Mouse (Mus musculus) adrenal gland, postnatal 36 days (tissue): Measurements from ENCODE around the gene Tspoap1. TPM values are rescaled to one million over a fixed set of nuclear protein-coding genes. Genes with fewer than 3 reads are reported as not detected.

Source experiments
- DNase-seq, 2 experiments: peaks; one replicate each; pipeline ENCODE4 v3.0.0; 2021; ENCODE audit warnings: mixed read lengths in 1 of 2
- long read RNA-seq, 2 experiments: library from polyadenylated mRNA; stranded (forward); transcript quantifications; one replicate each; pipeline ENCODE4 v2.0.0; 2021; ENCODE audit warnings: borderline sequencing depth in 2 of 2
- total RNA-seq, 2 experiments: library from RNA; stranded (reverse); gene quantifications; 2 replicates each; pipeline ENCODE4 v1.2.3; 2021

Gene Tspoap1
- 1 to 10 TPM; 3.5 to 5.0 TPM for total RNA-seq
- long read RNA-seq, experiment 1, partial matches to known transcripts, result 0 of 2 reads
- long read RNA-seq, experiment 1, other reads (novel, unspliced or antisense), result 1 of 2 reads
- long read RNA-seq, experiment 2, result 0 reads

DNA sequence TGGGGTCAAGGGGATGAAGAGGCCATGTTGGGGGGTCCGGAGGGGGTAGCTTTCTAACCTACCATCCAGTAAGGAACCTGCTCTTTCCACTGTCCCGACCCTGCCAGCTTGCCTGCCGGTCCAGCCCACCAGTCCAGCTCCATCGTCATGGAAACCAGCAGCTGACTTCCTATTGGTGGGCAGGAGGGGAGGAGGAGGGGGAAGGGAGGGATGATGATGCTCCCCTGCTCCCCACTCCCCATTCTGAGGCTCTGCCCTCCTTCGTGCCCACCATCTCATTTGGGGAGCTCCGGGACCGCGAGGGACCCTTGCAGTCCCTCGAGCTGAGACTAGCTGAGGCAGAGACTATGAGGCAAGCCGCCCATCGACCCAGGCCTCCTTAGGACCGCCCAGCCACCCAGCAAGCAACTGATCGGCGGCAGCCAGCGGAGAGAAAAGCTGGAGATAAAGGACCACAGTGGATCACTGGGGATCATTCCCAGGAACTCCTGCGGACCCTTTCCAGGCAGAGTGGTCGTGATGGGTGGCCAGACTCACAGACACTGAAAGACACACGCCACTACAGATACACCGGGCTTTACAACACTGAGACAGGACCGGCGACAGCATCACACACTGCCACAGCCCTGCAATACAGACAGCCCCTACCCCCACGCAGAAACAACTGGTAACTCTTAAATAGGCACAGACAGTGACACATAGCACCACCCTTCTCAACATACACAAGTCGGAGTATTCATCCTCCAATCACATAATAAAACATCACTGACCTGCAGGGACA is at the start of gene Tspoap1:
Gene Tspoap1, plus strand, starts transcription at position 241 of the 781 bp plus-strand sequence.
- DNase-seq, result no peak

- no peak for DNase-seq
Observed at GRCm38 (mm10) chr11:87712188-87712587, 48.2 kb upstream of the Tspoap1 start.

DNA sequence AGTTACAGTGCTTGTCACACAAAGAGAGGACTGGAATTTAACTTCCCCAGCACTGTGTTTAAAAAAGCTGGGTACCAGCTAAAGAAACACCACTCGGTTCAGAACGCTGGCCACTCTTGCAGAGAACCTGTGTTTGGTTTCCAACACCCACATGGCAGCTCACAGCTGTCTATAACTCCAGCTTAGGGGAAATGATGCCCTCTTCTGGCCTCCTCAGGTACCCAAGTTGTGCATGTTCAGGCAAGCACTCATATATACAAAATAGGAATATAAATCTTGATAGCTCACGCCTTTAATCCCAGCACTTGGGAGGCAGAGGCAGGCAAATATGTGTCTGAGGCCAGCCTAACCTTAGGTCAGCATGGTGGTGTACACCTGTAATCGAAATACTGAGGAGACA is 44.3 kb upstream of the Tspoap1 start:
- DNase-seq, result no peak

GRCm38 (mm10) chr11:87719526-87719925 is 40.8 kb upstream of the Tspoap1 start:
- no peak for DNase-seq

DNA sequence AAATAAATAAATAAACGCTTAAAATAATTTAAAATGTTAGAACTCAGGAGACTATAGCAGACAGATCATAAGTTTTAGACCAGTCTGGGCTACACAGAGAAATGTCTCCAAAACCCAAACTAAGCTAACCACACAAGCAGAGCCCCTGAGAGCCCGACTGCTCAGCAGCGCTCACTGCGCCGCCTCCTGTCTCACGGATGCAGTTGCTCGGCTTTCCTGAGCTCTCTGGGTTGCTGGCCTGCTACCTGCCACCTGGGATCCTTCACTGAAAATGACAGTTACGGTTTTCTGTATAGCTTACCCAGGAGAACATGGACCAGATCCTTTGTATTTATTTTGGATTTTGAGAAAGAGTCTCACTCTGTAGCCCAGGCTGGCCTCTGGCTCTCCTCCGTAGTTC is 40.0 kb upstream of the Tspoap1 start:
- DNase-seq, result no peak

DNA sequence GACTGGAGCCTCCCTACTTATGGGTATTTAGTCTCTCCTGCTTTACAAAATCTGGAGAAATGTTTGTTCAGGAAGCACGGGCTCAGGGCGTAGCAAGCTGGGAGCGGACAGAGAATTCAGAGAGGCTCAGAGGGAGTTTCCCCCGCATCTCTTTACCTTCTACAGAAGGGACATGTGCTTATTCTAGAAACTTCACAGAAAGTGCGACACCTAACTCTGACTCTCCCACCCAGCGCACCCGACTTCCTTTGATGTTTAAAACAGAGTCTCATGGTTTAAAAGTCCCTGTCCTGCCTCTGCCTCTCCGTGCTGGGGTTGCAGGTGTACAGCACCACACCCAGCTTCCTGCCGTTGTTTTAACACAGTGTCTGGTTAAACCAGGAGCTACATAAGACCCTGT is 39.5 kb upstream of the Tspoap1 start:
- DNase-seq, result no peak

- no peak for DNase-seq
Observed at GRCm38 (mm10) chr11:87722168-87722567, 38.2 kb upstream of the Tspoap1 start.

- no peak for DNase-seq
Observed at GRCm38 (mm10) chr11:87722891-87723290, 37.5 kb upstream of the Tspoap1 start.

DNA sequence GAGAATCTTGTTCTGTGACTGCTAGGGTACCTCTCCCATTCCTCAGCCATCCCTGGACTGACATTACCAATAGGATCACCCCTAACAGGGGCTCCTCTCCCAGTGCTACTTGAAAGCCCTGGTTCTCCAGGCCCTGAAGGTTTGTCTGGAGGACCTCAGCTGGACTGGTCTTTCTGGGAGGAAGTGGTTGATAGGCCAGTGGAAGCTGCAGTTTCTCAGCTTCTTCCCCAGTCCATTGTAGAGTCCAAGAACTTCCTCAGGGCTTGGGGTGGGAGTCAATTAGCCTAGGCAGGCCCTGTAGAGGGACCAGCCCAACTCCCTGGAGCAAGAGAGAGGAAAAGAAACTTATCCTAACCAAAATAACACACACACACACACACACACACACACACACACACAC is 34.8 kb upstream of the Tspoap1 start:
- no peak for DNase-seq

GRCm38 (mm10) chr11:87725964-87726562 is 34.3 kb upstream of the Tspoap1 start:
- no peak for DNase-seq

DNA sequence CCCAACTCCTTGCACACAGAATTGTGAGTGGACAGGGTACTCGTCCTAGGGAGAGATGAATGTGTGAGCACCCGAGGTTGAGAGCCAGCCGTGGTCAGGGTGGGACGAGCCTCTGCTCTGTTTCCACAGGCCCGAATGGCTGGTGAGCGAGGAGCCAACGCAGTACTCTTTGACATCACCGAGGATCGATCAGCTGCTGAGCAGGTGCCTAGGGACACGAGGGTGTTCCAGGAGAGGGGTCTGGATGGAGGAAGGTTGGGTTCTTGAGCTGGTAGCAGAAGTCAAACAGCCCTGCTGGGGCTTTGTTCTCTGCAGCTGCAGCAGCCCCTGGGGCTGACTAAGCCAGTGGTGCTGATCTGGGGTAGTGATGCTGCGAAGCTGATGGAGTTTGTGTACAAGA is 33.3 kb upstream of the Tspoap1 start:
- no peak for DNase-seq

DNA sequence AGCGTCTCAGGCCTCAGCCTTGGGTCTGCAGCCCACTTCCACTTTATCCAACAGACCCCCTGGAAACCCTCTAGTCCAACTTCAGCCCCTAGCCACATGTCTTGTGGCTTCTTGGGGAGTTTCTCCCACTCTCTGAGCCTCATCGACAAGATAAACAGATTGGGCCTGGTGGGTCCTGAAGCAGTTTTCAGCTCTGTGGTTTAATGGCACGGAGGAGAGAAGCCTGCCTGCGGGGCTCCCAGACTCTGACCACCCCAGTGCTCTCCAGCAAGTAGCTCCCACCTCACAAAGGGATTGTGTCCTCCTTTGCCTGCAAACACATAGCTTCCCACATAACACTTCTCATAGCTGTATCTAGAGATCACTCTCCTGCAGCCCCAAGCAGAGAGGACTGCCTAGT is 32.9 kb upstream of the Tspoap1 start:
- DNase-seq, result no peak

- DNase-seq, result no peak
Observed at GRCm38 (mm10) chr11:87728850-87729592, 31.3 kb upstream of the Tspoap1 start.

- no peak for DNase-seq
Observed at GRCm38 (mm10) chr11:87729593-87730185, 30.7 kb upstream of the Tspoap1 start.

DNA sequence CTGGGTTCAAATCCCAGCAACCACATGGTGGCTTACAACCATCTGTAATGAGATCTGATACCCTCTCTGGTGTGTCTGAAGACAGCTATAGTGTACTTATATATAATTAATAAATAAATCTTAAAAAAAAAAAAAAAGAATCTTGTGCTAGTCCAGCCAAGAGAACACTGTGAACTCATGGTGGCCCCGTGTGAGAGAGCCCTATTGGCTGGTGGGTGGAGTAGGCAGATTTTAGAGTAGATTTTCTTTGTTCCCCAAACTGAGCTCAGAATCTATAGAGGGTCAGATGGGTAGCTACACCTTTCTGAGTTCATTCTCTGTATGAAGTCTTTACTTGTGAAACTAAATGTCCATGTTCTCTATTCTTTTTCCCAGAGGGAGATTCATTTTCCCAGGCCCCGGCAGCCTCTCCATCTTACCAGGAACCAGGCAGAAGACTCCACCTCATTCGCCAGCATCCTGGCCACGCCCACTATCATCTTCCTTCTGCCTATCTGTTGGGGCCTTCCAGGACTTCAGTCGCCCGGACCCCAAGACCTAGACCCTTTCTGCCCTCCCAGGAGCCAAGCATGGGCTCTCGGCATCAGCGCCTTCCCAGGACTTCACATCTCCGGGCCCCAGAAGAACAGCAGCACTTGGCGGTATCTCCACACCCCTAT is 29.6 kb upstream of the Tspoap1 start:
- DNase-seq, result no peak

- no peak for DNase-seq
Observed at GRCm38 (mm10) chr11:87734346-87734745, 26.0 kb upstream of the Tspoap1 start.

- no peak for DNase-seq
Observed at GRCm38 (mm10) chr11:87735691-87736090, 24.6 kb upstream of the Tspoap1 start.

DNA sequence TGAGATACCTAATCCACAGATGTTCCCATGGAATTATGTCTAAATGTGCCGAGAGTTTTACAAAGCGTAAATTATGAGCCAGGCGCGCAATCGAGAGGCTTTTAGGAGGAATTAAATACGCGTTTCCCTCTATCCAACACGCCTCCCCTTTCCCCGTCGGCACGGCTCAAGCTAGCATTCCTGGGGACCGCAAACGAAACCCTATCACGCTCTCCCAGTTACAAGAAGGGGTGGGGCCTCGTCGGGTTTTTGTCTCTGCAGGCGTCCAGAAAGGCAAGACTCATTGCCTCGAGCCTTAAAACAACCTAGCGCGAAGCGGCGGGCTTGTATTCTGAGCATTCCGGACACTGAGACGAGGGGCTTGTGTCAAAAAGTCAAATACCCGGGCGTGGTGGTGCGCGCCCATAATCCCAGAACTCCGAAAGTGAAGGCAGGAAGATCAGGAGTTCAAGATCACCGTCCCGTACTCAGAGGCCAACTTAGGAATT is 23.6 kb upstream of the Tspoap1 start:
- DNase-seq, result peak; percentile 70 to 73

GRCm38 (mm10) chr11:87737175-87737740 is 23.1 kb upstream of the Tspoap1 start, which contains the start of gene Supt4a:
Gene Supt4a (plus strand): TSS chr11:87737552.
- peak; percentile 97 to 99 for DNase-seq

GRCm38 (mm10) chr11:87743691-87744090 is 16.6 kb upstream of the Tspoap1 start:
- no peak for DNase-seq

DNA sequence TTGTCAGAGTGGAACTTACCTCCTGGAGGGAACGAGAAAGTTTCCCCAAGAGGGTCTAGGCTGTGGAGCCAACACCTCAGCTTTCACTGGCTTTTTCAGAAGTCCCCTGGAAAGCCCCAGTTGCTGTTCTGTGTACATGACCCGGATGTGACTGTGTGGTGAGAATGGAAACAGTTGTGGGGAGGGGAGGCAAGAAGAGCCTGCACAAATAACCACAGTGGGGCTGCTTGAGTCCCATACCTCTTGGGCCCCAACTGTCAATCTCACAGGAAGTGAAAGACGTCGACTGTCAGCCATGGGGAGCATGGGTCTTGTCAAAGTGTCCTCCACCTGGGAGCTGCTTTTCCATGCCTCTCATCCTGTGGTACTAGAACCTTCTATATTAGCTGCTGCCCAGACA is 15.4 kb upstream of the Tspoap1 start:
- no peak for DNase-seq
